Mouse (Mus musculus) MEL (cell line): Measurements from ENCODE around the gene Necab2. TPM values are rescaled to one million over a fixed set of nuclear protein-coding genes. Genes with fewer than 3 reads are reported as not detected.

Source experiments
- DNase-seq: peaks from one replicate; pipeline ENCODE4 v3.0.0; 2011; ENCODE audit warnings: low read depth, low spot score
- H3K27ac ChIP-seq: 2 replicates; pipeline ENCODE4 v1.5.1; 2012; ENCODE audit warnings: low read depth, mild to moderate bottlenecking, control low read depth, low read length, moderate library complexity; ENCODE audit not compliant: control insufficient read depth
- H3K27me3 ChIP-seq, 2 experiments: fragments of 150-350 bp in 1 of 2; sonication (generic) in 1 of 2; 2 replicates each; pipeline ENCODE4 v1.6.1; 2012; ENCODE audit warnings: low read length in 2 of 2, mild to moderate bottlenecking in 2 of 2, improper control_type of control experiment in 1 of 2, moderate library complexity in 1 of 2; ENCODE audit not compliant: insufficient read depth in 2 of 2, control insufficient read depth in 1 of 2
- H3K36me3 ChIP-seq, 2 experiments: 2 replicates each; pipeline ENCODE4 v1.6.1; 2012 to 2014; ENCODE audit warnings: low read length in 2 of 2, improper control_type of control experiment in 1 of 2, inconsistent platforms in 1 of 2, mild to moderate bottlenecking in 1 of 2; ENCODE audit not compliant: insufficient read depth in 2 of 2, control insufficient read depth in 1 of 2
- H3K4me1 ChIP-seq, 2 experiments: fragments of 150-350 bp in 1 of 2; sonication (generic) in 1 of 2; 2 replicates each; pipeline ENCODE4 v1.6.1; 2012; ENCODE audit warnings: low read length in 2 of 2, improper control_type of control experiment in 1 of 2, mild to moderate bottlenecking in 1 of 2; ENCODE audit not compliant: insufficient read depth in 2 of 2, control insufficient read depth in 1 of 2
- H3K4me3 ChIP-seq, 2 experiments: fragments of 150-350 bp in 1 of 2; sonication (generic) in 1 of 2; 2 replicates each; pipeline ENCODE4 v1.5.1; 2012; ENCODE audit warnings: low read depth in 2 of 2, low read length in 2 of 2, mild to moderate bottlenecking in 2 of 2, moderate library complexity in 2 of 2, control low read depth in 1 of 2, improper control_type of control experiment in 1 of 2; ENCODE audit not compliant: control insufficient read depth in 1 of 2, insufficient read depth in 1 of 2
- H3K79me2 ChIP-seq: 2 replicates; pipeline ENCODE4 v1.6.1; 2012; ENCODE audit warnings: mild to moderate bottlenecking, low read length, moderate library complexity; ENCODE audit not compliant: control insufficient read depth, poor library complexity, insufficient read depth
- H3K9ac ChIP-seq: 2 replicates; pipeline ENCODE4 v1.6.1; 2012; ENCODE audit warnings: low read depth, mild to moderate bottlenecking, control low read depth, low read length, moderate library complexity; ENCODE audit not compliant: control insufficient read depth, poor library complexity, severe bottlenecking
- H3K9me3 ChIP-seq: fragments of 150-350 bp; sonication (generic); replicated peaks from 2 replicates; pipeline ENCODE4 v1.6.1; 2012; ENCODE audit warnings: mild to moderate bottlenecking, low read length, improper control_type of control experiment, moderate library complexity; ENCODE audit not compliant: insufficient read depth
- CTCF ChIP-seq, 3 experiments: IDR thresholded peaks in 2 of 3; conservative IDR thresholded peaks in 1 of 3; 2 replicates each; pipeline ENCODE4 v1.5.1; 2011 to 2012; ENCODE audit warnings: low read length in 3 of 3, low read depth in 2 of 3, mild to moderate bottlenecking in 2 of 3, improper control_type of control experiment in 1 of 3, inconsistent platforms in 1 of 3, mixed read lengths in 1 of 3, moderate library complexity in 1 of 3; ENCODE audit not compliant: control insufficient read depth in 1 of 3, insufficient read depth in 1 of 3, poor library complexity in 1 of 3, severe bottlenecking in 1 of 3
- E2F4 ChIP-seq: IDR thresholded peaks from 2 replicates; pipeline ENCODE4 v1.6.1; 2011; ENCODE audit warnings: low read depth, low read length, improper control_type of control experiment, borderline replicate concordance
- EP300 ChIP-seq, 2 experiments: IDR thresholded peaks; 2 replicates each; pipeline ENCODE4 v1.6.1; 2011; ENCODE audit warnings: improper control_type of control experiment in 2 of 2, low read length in 2 of 2, low read depth in 1 of 2, mild to moderate bottlenecking in 1 of 2
- ETS1 ChIP-seq: IDR thresholded peaks from 2 replicates; pipeline ENCODE4 v1.6.1; 2012; ENCODE audit warnings: low read depth, mild to moderate bottlenecking, inconsistent platforms, low read length, improper control_type of control experiment, moderate library complexity
- GATA1 ChIP-seq: IDR thresholded peaks from 2 replicates; pipeline ENCODE4 v1.6.1; 2011; ENCODE audit warnings: low read depth, low read length, improper control_type of control experiment
- KAT2A ChIP-seq: conservative IDR thresholded peaks from 2 replicates; pipeline ENCODE4 v1.6.1; 2012; ENCODE audit warnings: low read depth, low read length, improper control_type of control experiment, inconsistent platforms
- MAFK ChIP-seq: IDR thresholded peaks from 2 replicates; pipeline ENCODE4 v1.6.1; 2011; ENCODE audit warnings: low read depth, mild to moderate bottlenecking, low read length, improper control_type of control experiment, borderline replicate concordance
- MEF2A ChIP-seq: IDR thresholded peaks from 2 replicates; pipeline ENCODE4 v1.6.1; 2014; ENCODE audit warnings: low read depth, mild to moderate bottlenecking, inconsistent platforms, low read length, improper control_type of control experiment; ENCODE audit not compliant: poor library complexity, insufficient replicate concordance, severe bottlenecking; ENCODE audit errors: extremely low read depth
- MXI1 ChIP-seq: IDR thresholded peaks from 2 replicates; pipeline ENCODE4 v1.6.1; 2011; ENCODE audit warnings: mild to moderate bottlenecking, low read depth, low read length, improper control_type of control experiment
- MYB ChIP-seq: IDR thresholded peaks from 2 replicates; pipeline ENCODE4 v1.6.1; 2011; ENCODE audit warnings: mild to moderate bottlenecking, low read depth, low read length, improper control_type of control experiment
- MYC ChIP-seq: IDR thresholded peaks from 2 replicates; pipeline ENCODE4 v1.6.1; 2011; ENCODE audit warnings: low read depth, mild to moderate bottlenecking, low read length, improper control_type of control experiment, moderate library complexity
- NELFE ChIP-seq: IDR thresholded peaks from 2 replicates; pipeline ENCODE4 v1.6.1; 2011; ENCODE audit warnings: low read depth, low read length, improper control_type of control experiment
- NRF1 ChIP-seq: IDR thresholded peaks from 2 replicates; pipeline ENCODE4 v1.6.1; 2014; ENCODE audit warnings: low read depth, mild to moderate bottlenecking, inconsistent platforms, low read length, improper control_type of control experiment, moderate library complexity; ENCODE audit not compliant: poor library complexity, insufficient read depth, severe bottlenecking
- RAD21 ChIP-seq: IDR thresholded peaks from 2 replicates; pipeline ENCODE4 v1.6.1; 2011; ENCODE audit warnings: mild to moderate bottlenecking, low read depth, low read length, improper control_type of control experiment
- SMC3 ChIP-seq: IDR thresholded peaks from 2 replicates; pipeline ENCODE4 v1.6.1; 2011; ENCODE audit warnings: low read depth, low read length, improper control_type of control experiment
- TBP ChIP-seq: IDR thresholded peaks from 2 replicates; pipeline ENCODE4 v1.8.0; 2011; ENCODE audit warnings: low read depth, low read length, improper control_type of control experiment
- UBTF ChIP-seq: IDR thresholded peaks from 2 replicates; pipeline ENCODE4 v1.6.1; 2012; ENCODE audit warnings: low read depth, mild to moderate bottlenecking, inconsistent platforms, low read length, improper control_type of control experiment, moderate library complexity, borderline replicate concordance; ENCODE audit not compliant: insufficient read depth
- USF2 ChIP-seq, 2 experiments: IDR thresholded peaks; 2 replicates each; pipeline ENCODE4 v1.6.1; 2011 to 2012; ENCODE audit warnings: improper control_type of control experiment in 2 of 2, low read length in 2 of 2, borderline replicate concordance in 1 of 2, inconsistent platforms in 1 of 2, low read depth in 1 of 2, mild to moderate bottlenecking in 1 of 2; ENCODE audit not compliant: insufficient read depth in 1 of 2
- ZMIZ1 ChIP-seq: IDR thresholded peaks from 2 replicates; pipeline ENCODE4 v1.6.1; 2012; ENCODE audit warnings: low read depth, mild to moderate bottlenecking, inconsistent platforms, low read length, improper control_type of control experiment, moderate library complexity
- ZNF384 ChIP-seq: IDR thresholded peaks from 2 replicates; pipeline ENCODE4 v1.6.1; 2012; ENCODE audit warnings: low read depth, mild to moderate bottlenecking, inconsistent platforms, low read length, improper control_type of control experiment
- polyA plus RNA-seq, 2 experiments: library from polyadenylated mRNA; stranded (reverse) in 1 of 2; unstranded in 1 of 2; fragments of >175 nt in 1 of 2; fragments of >200 nt in 1 of 2; gene quantifications; 2 replicates each; pipeline versions ENCODE4 v1.2.1 to v1.2.4; 2012; ENCODE audit warnings: low replicate concordance in 2 of 2, low read depth in 1 of 2; ENCODE audit not compliant: insufficient read length in 2 of 2, insufficient read depth in 1 of 2, missing spikeins in 1 of 2
- total RNA-seq: library from RNA; depleted of rRNA; stranded (reverse); fragments of 300-350 nt; gene quantifications from 2 replicates; pipeline ENCODE4 v1.2.3, GENCODE M21; 2012

Necab2 gene
- total and polyA plus RNA-seq, 3 experiments = 0.06 TPM; not detected in 2

DNA sequence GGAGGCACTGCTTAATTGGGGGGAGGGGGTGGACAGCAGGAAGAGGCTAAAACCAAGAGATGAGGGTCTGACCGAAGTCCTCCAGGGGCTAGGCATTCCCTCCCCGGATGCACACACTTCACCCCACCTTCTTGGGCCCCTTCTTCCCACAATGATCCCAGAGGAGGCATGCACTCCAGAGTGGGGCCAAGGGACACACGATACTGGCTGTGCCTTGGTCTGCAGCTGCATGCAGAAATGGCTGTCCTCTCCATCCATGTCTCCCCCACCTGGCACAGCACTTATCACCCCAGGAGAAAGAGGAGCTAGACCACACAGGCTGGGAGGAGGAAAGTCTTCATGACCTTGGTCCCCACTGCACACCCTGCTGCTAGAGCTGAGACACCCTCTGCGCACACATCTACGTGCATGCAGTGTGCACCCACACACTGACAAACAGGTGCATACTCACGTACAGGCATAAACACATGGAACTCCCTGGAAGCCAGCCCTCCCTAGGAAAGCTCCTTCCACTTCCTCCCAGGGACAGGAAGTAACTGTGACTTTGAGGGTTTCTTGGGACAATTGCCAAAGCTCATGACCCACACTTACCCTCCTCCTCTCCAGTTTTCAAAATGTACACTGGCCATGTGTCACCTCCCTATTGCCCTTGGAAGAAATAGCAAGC lies 20.3 kb upstream of the Necab2 start:
- Histone ChIP-seq H3K4me3 (no peak overlapping the region), H3K4me1 (peaks cover 11 to 30% of the 10 kb centered on the region in 2 experiments), H3K27me3 (no peaks in the 10 kb centered on the region), H3K36me3 (peaks cover 0 to 9% of the 10 kb centered on the region in 2 experiments; a peak in 2 of 4 replicates), H3K9me3 (no peaks in the 10 kb centered on the region), H3K27ac (no peak overlapping the region), H3K9ac (no peak overlapping the region), H3K79me2 (no peaks in the 10 kb centered on the region)
- peak; percentile 39 for DNase-seq
- TF ChIP-seq EP300 (IDR thresholded peaks at IDR 0.05; ENCODE audit: low read depth in 1 of 2, low read length in 2 of 2) (no peak), ETS1 (no peak), MYC (no peak), RAD21 (no peak)

- TF ChIP-seq GATA1 = no peak
- no peak for TF ChIP-seq KAT2A
- TF ChIP-seq MAFK = no peak
- TF ChIP-seq SMC3 = no peak
- TF ChIP-seq ZMIZ1 = no peak
- no peak for TF ChIP-seq MYB
- TF ChIP-seq RAD21 = no peak
- TF ChIP-seq ZNF384 = no peak
- no peak for TF ChIP-seq NRF1
- no peak for TF ChIP-seq CTCF (IDR thresholded peaks at IDR 0.05 in 2 of 3, conservative IDR thresholded peaks at IDR 0.05 in 1 of 3; ENCODE audit: control insufficient read depth in 1 of 3, insufficient read depth in 1 of 3, low read depth in 2 of 3, low read length in 3 of 3, poor library complexity in 1 of 3, severe bottlenecking in 1 of 3)
- TF ChIP-seq TBP = no peak
- no peak for TF ChIP-seq E2F4
- no peak for TF ChIP-seq MXI1
- no peak for TF ChIP-seq UBTF
- TF ChIP-seq USF2 (IDR thresholded peaks at IDR 0.05; ENCODE audit: borderline replicate concordance in 1 of 2, insufficient read depth in 1 of 2, low read depth in 1 of 2, low read length in 2 of 2) = no peak
- TF ChIP-seq MEF2A = no peak
- TF ChIP-seq NELFE = no peak
- no peak for TF ChIP-seq EP300 (IDR thresholded peaks at IDR 0.05; ENCODE audit: low read depth in 1 of 2, low read length in 2 of 2)
- Histone ChIP-seq H3K79me2 (no peaks in the 10 kb centered on the region), H3K27ac (no peak overlapping the region), H3K9me3 (no peaks in the 10 kb centered on the region), H3K27me3 (no peaks in the 10 kb centered on the region), H3K9ac (no peak overlapping the region), H3K4me3 (no peak overlapping the region), H3K36me3 (peaks cover 0 to 9% of the 10 kb centered on the region in 2 experiments; a peak in 2 of 4 replicates), H3K4me1 (peaks cover 11 to 30% of the 10 kb centered on the region in 2 experiments)
- DNase-seq = no peak
Measured at GRCm38 (mm10) chr8:119427634-119428349, 18.7 kb upstream of the Necab2 start.
